Mouse (Mus musculus): ENCODE measurements at regions not wholly inside any gene's neighbourhood (a gene's known extent, or its start where the extent isn't known, plus 50 kb on each side); places are given as distances from the start of the nearest gene placed in this dataset.

DNA sequence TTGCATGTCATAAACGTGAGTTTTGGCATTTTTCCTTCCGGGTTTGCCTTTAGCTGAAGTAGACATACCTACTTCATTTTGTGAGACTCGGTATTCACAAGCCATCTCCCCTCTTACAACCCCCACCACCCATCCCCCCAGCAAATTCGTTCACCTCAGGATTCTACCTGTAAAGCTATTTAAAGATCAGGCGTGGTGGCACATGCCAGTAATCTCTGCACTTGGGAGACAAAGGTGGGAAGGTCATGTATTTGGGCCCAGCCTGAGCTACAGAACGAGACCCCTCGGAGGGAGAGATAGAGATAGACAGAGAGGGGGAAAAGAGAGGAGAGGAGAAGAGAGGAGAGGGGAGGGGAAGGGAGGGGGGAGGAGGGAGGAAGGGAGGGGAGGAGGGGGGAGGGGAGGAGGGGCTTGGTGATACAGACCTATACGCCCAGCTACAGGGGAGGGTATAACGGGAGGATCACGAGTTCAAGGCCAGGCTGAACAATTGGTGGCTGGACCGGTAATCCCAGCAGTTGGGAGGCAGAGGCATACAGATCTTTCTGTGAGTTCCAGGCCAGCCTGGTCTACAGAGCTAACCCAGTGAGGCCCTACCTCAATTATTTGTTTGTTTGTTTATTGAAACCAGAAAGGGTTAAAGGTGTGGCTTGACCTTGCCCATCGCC is 83.9 kb upstream of the Tbx3 start:
- TF ChIP-seq POLR2AphosphoS2 (IDR thresholded peaks at IDR 0.05; ENCODE audit: insufficient read length, low read depth), result no peak
- TF ChIP-seq TCF12 (IDR thresholded peaks at IDR 0.05; ENCODE audit: insufficient read depth, poor library complexity, severe bottlenecking), result no peak
- TF ChIP-seq CEBPB (IDR thresholded peaks at IDR 0.05; ENCODE audit: insufficient read depth, poor library complexity, severe bottlenecking), result no peak
- no peak for TF ChIP-seq USF1 (IDR thresholded peaks at IDR 0.05; ENCODE audit: low read depth)
- TF ChIP-seq TCF3 (IDR thresholded peaks at IDR 0.05; ENCODE audit: insufficient read length, low read depth), result no peak
- no peak for TF ChIP-seq POLR2A (IDR thresholded peaks at IDR 0.05; ENCODE audit: insufficient read length, low read depth)
- TF ChIP-seq E2F4 (IDR thresholded peaks at IDR 0.05; ENCODE audit: insufficient read depth), result no peak
- no peak for TF ChIP-seq MAX (IDR thresholded peaks at IDR 0.05; ENCODE audit: low read depth)
